Mouse (Mus musculus): ENCODE data around the gene Rps16.

DNA sequence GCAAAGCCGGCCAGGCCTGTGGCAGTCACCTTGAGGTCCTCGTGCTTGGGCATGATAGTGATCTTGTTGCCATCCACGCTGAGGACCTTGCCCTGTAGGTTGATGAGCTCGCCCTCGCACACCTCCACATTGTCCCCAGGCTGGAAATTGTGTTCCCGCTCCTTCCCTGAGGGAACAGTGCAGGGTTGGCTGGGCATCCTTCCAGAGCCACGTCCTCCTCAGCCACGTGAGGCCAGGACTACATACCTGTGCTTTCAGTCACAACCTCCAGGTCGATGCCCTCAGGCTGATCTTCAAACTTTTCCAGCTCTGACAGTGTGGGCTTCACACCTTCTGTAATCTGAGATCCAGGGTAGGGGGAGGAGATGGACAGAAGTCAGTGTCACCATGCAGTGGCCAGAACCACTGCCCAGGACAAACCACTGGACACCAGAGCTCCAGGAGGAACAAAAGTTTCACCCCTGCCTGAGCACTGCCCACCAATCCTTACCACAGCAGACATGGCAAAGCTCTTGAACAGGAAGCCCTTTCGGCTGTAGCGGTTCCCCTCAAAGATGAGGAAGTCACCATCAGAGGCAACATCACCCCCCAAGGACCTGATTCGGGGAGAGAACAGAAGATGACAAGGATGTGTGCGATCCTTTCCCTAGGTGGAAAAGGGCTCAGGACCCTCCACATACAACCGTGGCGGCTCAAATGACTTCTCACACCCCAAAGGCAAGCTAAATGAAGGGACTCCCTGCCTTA is 28.3 kb upstream of the Rps16 start:
- TF ChIP-seq CTCF (IDR thresholded peaks at IDR 0.05; ENCODE audit: low read depth, low read length) (no peak), POLR2A (IDR thresholded peaks at IDR 0.05; ENCODE audit: extremely low read depth, insufficient read depth, low read length) (no peak)

Measured in liver, adult 2 months (tissue).